Mouse (Mus musculus) olfactory bulb, adult 2 months (tissue): ENCODE measurements around the gene Gfi1.

Experiments
- CTCF ChIP-seq: fragments of 200-500 bp; IDR thresholded peaks from 2 replicates; pipeline ENCODE4 v1.5.1; 2012; ENCODE audit warnings: low read depth, mild to moderate bottlenecking, low read length, moderate library complexity; ENCODE audit not compliant: insufficient read depth
- POLR2A ChIP-seq: fragments of 200-500 bp; IDR thresholded peaks from 2 replicates; pipeline ENCODE4 v1.6.1; 2012; ENCODE audit warnings: mild to moderate bottlenecking, low read depth, low read length, moderate library complexity; ENCODE audit not compliant: insufficient read depth

DNA sequence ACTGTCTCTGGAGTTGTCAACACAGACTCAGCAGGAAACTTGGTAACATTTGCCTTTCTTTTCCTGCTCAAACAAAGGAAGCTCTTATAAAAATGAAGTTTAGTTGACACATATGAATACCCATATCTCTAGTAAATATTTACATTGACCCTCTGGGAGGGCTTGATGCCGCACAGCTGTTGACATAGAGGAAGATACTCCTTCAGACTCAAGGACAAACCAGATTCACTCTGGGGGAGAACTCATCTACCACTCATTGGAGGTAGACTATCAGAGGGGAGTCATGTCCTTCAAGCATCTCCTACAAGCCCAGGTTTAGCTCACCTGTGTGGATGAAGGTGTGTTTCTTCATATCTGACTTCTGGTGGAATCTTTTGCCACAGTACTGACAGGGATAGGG is 6.0 kb downstream of the Gfi1 start:
- TF ChIP-seq POLR2A, result no peak
- no peak for TF ChIP-seq CTCF
